Mouse (Mus musculus) heart, embryonic 13.5 days (tissue): ENCODE measurements around the gene Slc25a44. TPM values are rescaled to one million over a fixed set of nuclear protein-coding genes. Genes with fewer than 3 reads are reported as not detected.
A peak's percentile ranks its signal among the peaks of the same experiment; 100 is the strongest.
"Not testable (repeated sequence)": the region's sequence is repeated elsewhere in the genome, so short reads cannot be mapped to it uniquely, and the experiment has no call there.

Source experiments
- ATAC-seq: fragments of 200-750 bp; cut with Nextera tagmentation; 2 replicates; pipeline ENCODE4 v1.8.0; 2017; ENCODE audit warnings: moderate TSS enrichment; ENCODE audit not compliant: insufficient number of reproducible peaks, low FRiP score, low TSS enrichment; ENCODE audit errors: extremely low read depth
- H3K27ac ChIP-seq: fragments of 300-500 bp; sonication (generic); replicated peaks from 2 replicates; pipeline ENCODE4 v1.5.1; 2015; ENCODE audit warnings: moderate library complexity, mild to moderate bottlenecking, inconsistent platforms
- H3K27me3 ChIP-seq: fragments of 300-500 bp; sonication (generic); replicated peaks from 2 replicates; pipeline ENCODE4 v1.6.1; 2015; ENCODE audit warnings: mild to moderate bottlenecking, inconsistent platforms
- H3K36me3 ChIP-seq: fragments of 300-500 bp; sonication (generic); 2 replicates; pipeline ENCODE4 v1.6.1; 2015; ENCODE audit warnings: mild to moderate bottlenecking, inconsistent platforms
- H3K4me1 ChIP-seq: fragments of 300-500 bp; sonication (generic); 2 replicates; pipeline ENCODE4 v1.6.1; 2015; ENCODE audit warnings: inconsistent platforms
- H3K4me2 ChIP-seq: fragments of 300-500 bp; sonication (generic); 2 replicates; pipeline ENCODE4 v1.6.1; 2015; ENCODE audit warnings: inconsistent platforms, mild to moderate bottlenecking, moderate library complexity
- H3K4me3 ChIP-seq: fragments of 300-500 bp; sonication (generic); 2 replicates; pipeline ENCODE4 v1.5.1; 2015; ENCODE audit warnings: moderate library complexity, mild to moderate bottlenecking, inconsistent platforms
- H3K9ac ChIP-seq: fragments of 300-500 bp; sonication (generic); 2 replicates; pipeline ENCODE4 v1.6.1; 2015; ENCODE audit warnings: inconsistent platforms, mild to moderate bottlenecking, moderate library complexity
- H3K9me3 ChIP-seq: fragments of 300-500 bp; sonication (generic); 2 replicates; pipeline ENCODE4 v1.6.1; 2016; ENCODE audit warnings: inconsistent platforms
- WGBS: fragments of 180-500 bp; shearing (Covaris S2); methylation state at CpG from one replicate; pipeline ENCODE4 v1.1.7; 2015; ENCODE audit warnings: mixed read lengths; 5-methylcytosine and 5-hydroxymethylcytosine counted together
- polyA plus RNA-seq: library from polyadenylated mRNA; unstranded; fragments of >200 nt; fragmentation: Nextera tagmentation; extraction: Ambion mirVana; gene quantifications from 2 replicates; pipeline ENCODE4 v1.2.1, GENCODE M21; 2015

The Slc25a44 gene
- polyA plus RNA-seq, 1 experiment from 2014 or later: 12.0 TPM

DNA sequence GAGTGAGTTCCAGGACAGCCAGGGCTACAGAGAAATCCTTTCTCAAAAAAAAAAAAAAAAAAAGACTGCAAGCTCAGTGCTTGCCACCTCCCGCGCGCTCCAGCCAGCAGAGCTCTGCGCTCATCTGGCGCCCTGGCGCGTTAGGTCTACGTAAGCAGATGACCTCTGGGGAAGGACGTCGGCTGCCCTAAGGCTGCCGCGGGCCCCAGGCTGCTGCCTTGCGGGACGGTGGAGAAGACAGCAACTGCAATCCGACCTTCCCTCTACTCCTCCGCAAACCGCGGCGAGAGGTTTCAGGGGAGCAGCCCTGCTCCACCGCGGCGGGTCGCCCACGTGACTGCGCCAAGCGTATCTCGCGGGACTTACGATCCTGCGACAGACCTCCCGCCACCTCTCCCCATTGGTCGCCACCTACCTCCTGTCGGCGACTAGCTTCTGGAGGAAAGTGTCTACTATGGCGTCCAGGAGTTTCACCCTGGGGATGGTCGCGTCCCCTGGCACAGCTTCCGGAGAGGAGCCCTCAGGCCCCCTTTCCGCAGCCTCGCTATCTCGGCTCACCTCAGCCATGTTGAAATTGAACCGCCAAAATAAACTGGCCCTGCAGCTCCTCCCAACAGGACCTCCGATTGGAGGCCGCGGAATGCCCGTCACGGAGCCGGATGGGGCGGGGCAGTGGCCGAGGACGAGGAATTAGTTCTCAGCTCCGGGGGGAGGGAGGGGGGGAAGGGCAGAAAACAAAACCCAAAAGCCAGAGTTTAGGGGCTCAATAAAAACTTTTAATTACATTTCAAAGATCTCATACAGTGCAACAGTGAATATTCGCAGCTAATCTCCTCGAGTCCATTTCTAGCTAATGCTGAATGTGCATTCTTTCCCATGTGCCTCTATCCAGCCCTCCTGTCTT is 14.9 kb downstream of the Slc25a44 start, which contains the start of gene Pmf1:
Gene Pmf1 (minus strand): TSS at position 591 of the 904 bp plus-strand sequence.
- WGBS: under 1% methylated on average over 54 of the region's 54 CpGs
- H3K4me1 ChIP-seq: peaks cover 39% of the 10 kb centered on the region
- peak within 1 kb of the TSS; percentile 69 for H3K4me3 ChIP-seq
- H3K27me3 ChIP-seq: no peaks in the 10 kb centered on the region
- H3K9me3 ChIP-seq: no peaks in the 10 kb centered on the region
- peak within 1 kb of the TSS; percentile 84 for H3K4me2 ChIP-seq
- peaks cover 41% of the 10 kb centered on the region for H3K36me3 ChIP-seq
- ATAC-seq: peak; percentile 87
- peak within 1 kb of the TSS; percentile 91 for H3K9ac ChIP-seq
- H3K27ac ChIP-seq: peak within 1 kb of the TSS; percentile 99

GRCm38 (mm10) chr3:88408953-88409352 is 16.0 kb downstream of the Slc25a44 start:
- H3K36me3 ChIP-seq: peaks cover 35% of the 10 kb centered on the region
- ATAC-seq: no peak
- peak overlapping the region; percentile 84 for H3K4me2 ChIP-seq
- H3K9me3 ChIP-seq: no peaks in the 10 kb centered on the region
- H3K27ac ChIP-seq: peak overlapping the region; percentile 99
- WGBS: 49% methylated on average over 5 of the region's 5 CpGs
- H3K4me1 ChIP-seq: peaks cover 39% of the 10 kb centered on the region
- peak overlapping the region; percentile 91 for H3K9ac ChIP-seq
- H3K4me3 ChIP-seq: peak overlapping the region; percentile 69
- H3K27me3 ChIP-seq: no peaks in the 10 kb centered on the region

DNA sequence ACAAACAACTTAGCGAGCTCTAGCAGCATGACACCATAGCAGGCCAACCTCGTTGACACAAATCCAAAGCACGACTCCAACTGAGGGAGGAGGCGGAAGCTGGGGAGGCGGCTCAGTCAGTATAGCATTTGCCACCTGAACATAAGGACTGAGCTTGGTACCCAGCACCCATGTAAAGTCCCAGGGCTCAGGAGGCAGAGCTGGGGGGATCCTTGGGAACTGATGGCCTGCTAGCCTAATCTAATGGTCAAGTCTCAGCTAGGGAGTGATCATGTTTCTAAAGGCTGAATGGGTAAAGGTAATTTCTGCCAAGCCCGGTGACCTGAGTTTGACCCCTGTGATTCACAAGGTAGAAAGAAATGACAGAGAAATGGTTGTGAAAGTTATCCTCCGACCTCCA is 17.4 kb downstream of the Slc25a44 start:
- peaks cover 39% of the 10 kb centered on the region for H3K4me1 ChIP-seq
- no peak for ATAC-seq
- H3K36me3 ChIP-seq: peaks cover 34% of the 10 kb centered on the region
- 0 out of 2 replicates have a peak overlapping the region, but pooled peaks have one; percentile 28 for H3K27ac ChIP-seq
- 0 out of 2 replicates have a peak overlapping the region, but pooled peaks have one; percentile 48 for H3K9ac ChIP-seq
- no peaks in the 10 kb centered on the region for H3K27me3 ChIP-seq
- H3K9me3 ChIP-seq: no peaks in the 10 kb centered on the region
- no peak overlapping the region for H3K4me2 ChIP-seq
- H3K4me3 ChIP-seq: no peak overlapping the region
- WGBS: 57% methylated on average over 7 of the region's 7 CpGs

- no peak overlapping the region for H3K4me3 ChIP-seq
- H3K9me3 ChIP-seq: no peaks in the 10 kb centered on the region
- H3K36me3 ChIP-seq: peaks cover 34% of the 10 kb centered on the region
- ATAC-seq: no peak
- H3K9ac ChIP-seq: peak overlapping the region; percentile 58
- no peaks in the 10 kb centered on the region for H3K27me3 ChIP-seq
- peaks cover 39% of the 10 kb centered on the region for H3K4me1 ChIP-seq
- H3K4me2 ChIP-seq: no peak overlapping the region
- H3K27ac ChIP-seq: 0 out of 2 replicates have a peak overlapping the region, but pooled peaks have one; percentile 28
- WGBS: 5% methylated on average over 2 of the region's 2 CpGs
Observed at GRCm38 (mm10) chr3:88407090-88407489, 17.8 kb downstream of the Slc25a44 start.

- Histone ChIP-seq H3K4me2 (no peak overlapping the region), H3K27me3 (no peaks in the 10 kb centered on the region), H3K4me1 (peaks cover 21% of the 10 kb centered on the region), H3K9me3 (no peaks in the 10 kb centered on the region), H3K4me3 (no peak overlapping the region), H3K36me3 (peaks cover 48% of the 10 kb centered on the region), H3K27ac (no peak overlapping the region), H3K9ac (no peak overlapping the region)
- WGBS: 90% methylated on average over 10 of the region's 10 CpGs
- no peak for ATAC-seq
Observed at GRCm38 (mm10) chr3:88403522-88404230, 21.3 kb downstream of the Slc25a44 start.

DNA sequence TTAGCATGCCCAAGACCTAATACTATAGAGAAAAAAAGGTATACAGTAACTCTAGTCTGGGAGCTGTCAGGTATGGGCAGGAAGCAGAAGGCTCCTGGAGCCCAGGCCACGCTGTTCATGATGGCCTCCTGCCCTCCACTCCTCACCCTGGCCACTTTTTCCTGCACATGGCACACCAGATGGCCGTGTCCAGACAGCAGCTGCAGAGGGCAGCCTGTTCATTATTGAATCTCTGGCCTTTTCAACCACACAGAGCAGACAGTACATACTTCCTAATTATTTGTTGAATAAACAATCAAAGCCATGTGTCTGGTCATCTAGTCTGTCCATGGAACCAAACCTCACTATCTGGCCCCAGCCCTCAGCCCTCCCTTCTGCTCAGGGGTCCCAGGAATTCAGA is 26.3 kb downstream of the Slc25a44 start:
- H3K9me3 ChIP-seq: no peaks in the 10 kb centered on the region
- H3K4me3 ChIP-seq: no peak overlapping the region
- no peaks in the 10 kb centered on the region for H3K27me3 ChIP-seq
- no peaks in the 10 kb centered on the region for H3K4me1 ChIP-seq
- no peak for ATAC-seq
- H3K4me2 ChIP-seq: no peak overlapping the region
- H3K27ac ChIP-seq: no peak overlapping the region
- 89% methylated on average over 2 of the region's 2 CpGs for WGBS
- H3K9ac ChIP-seq: no peak overlapping the region
- peaks cover 86% of the 10 kb centered on the region for H3K36me3 ChIP-seq

GRCm38 (mm10) chr3:88395742-88396141 is 29.2 kb downstream of the Slc25a44 start:
- Histone ChIP-seq H3K4me2 (no peak overlapping the region), H3K27ac (no peak overlapping the region), H3K9me3 (no peaks in the 10 kb centered on the region), H3K27me3 (no peaks in the 10 kb centered on the region), H3K4me1 (no peaks in the 10 kb centered on the region), H3K9ac (no peak overlapping the region), H3K36me3 (peaks cover 67% of the 10 kb centered on the region), H3K4me3 (no peak overlapping the region)
- WGBS: 84% methylated on average over 8 of the region's 8 CpGs
- no peak for ATAC-seq

- Histone ChIP-seq H3K27me3 (no peaks in the 10 kb centered on the region), H3K9me3 (no peaks in the 10 kb centered on the region), H3K4me1 (no peaks in the 10 kb centered on the region), H3K27ac (no peak overlapping the region), H3K36me3 (peaks cover 69% of the 10 kb centered on the region), H3K9ac (no peak overlapping the region), H3K4me3 (no peak overlapping the region), H3K4me2 (no peak overlapping the region)
- 86% methylated on average over 6 of the region's 6 CpGs for WGBS
- ATAC-seq: no peak
Observed at GRCm38 (mm10) chr3:88395288-88395687, 29.7 kb downstream of the Slc25a44 start.

DNA sequence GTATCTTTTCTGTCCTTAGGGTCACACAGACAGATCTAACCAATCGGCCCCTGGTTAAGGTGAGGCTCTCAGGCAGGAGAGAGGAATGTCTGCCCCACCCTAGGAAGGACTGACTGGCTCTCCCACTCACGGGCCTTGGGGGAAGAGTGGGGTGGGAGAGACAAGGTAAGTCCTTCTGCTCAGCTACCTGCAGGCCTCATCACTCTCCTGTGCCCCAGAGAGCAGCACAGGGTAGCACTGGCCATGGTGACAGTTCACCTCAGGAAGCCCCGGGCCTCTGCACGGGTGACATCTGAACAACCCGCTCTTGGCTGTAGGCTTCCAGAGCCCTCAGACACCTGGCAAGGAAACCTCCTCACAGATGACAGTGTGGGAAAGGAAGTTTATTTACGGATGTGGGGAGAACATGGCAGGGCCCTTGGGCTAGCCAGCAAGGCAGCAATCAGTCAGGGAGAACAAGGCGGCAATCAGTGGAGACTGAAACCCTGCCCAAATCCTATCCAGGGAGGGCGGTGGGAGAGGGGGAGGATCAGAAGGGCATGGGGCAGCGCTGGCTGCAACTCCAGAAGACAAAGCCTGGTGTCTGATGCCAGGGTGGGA is 31.1 kb downstream of the Slc25a44 start:
- no peaks in the 10 kb centered on the region for H3K9me3 ChIP-seq
- no peak overlapping the region for H3K27ac ChIP-seq
- 85% methylated on average over 9 of the region's 9 CpGs for WGBS
- no peaks in the 10 kb centered on the region for H3K27me3 ChIP-seq
- H3K9ac ChIP-seq: no peak overlapping the region
- no peaks in the 10 kb centered on the region for H3K4me1 ChIP-seq
- H3K36me3 ChIP-seq: peaks cover 62% of the 10 kb centered on the region
- no peak for ATAC-seq
- H3K4me3 ChIP-seq: no peak overlapping the region
- H3K4me2 ChIP-seq: no peak overlapping the region

DNA sequence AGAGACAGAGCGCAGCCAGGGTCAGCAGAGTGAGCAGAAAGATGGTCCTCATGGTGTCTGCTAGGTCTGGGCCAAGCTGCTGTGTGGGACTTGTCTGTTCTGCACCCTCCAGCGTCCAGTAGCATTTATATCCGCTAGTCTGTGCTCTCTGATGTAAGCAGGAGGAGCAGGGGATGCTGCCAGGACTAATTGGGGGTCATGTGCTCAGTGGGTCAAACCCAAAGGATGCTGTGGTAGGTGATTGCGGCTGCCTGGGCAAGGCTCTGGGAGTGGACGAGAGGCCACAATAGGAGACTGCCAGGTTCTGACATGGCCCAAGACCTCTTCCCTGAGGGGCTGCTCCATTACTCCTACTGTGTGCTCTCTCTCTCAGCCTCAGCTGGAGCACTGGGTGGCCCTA is 40.6 kb downstream of the Slc25a44 start, which contains the start of gene Bglap:
Gene Bglap (minus strand): TSS at position 101 of the 400 bp plus-strand sequence.
- Histone ChIP-seq H3K27ac (no peak within 1 kb of the TSS), H3K9me3 (no peaks in the 10 kb centered on the region), H3K4me3 (no peak within 1 kb of the TSS), H3K9ac (no peak within 1 kb of the TSS), H3K4me2 (no peak within 1 kb of the TSS), H3K36me3 (no peaks in the 10 kb centered on the region), H3K27me3 (no peaks in the 10 kb centered on the region), H3K4me1 (peaks cover 3% of the 10 kb centered on the region; the same call in 1 of the 2 replicates)
- WGBS: 66% methylated on average over 5 of the region's 5 CpGs
- ATAC-seq: no peak

- H3K36me3 ChIP-seq, H3K9ac ChIP-seq, H3K27me3 ChIP-seq, H3K9me3 ChIP-seq, H3K27ac ChIP-seq, H3K4me1 ChIP-seq, H3K4me3 ChIP-seq: not testable (repeated sequence)
- 0 out of 2 replicates have a peak, but pooled peaks have one; percentile 12 for ATAC-seq
- H3K4me2 ChIP-seq: peak overlapping the region; percentile 65; the same call in 1 of the 2 replicates
- WGBS: 35% methylated on average over 2 of the region's 7 CpGs
Observed at GRCm38 (mm10) chr3:88382383-88382782, 42.6 kb downstream of the Slc25a44 start.
